Comparison of ENCODE assay signal across 18 mouse cellular contexts in genomic region chrX:135837896-135838295, GRCm38 (mm10). TPM values are rescaled to one million over a fixed set of nuclear protein-coding genes. Genes with fewer than 3 reads are reported as not detected.
DNase-seq lines count a peak whose midpoint lies in the region; ATAC-seq and TF ChIP-seq lines count a peak whose summit lies in the region.
"Had no signal": no experiment of that assay in that cellular context is flagged by ENCODE, and none has a peak within 500 bp of the region (broad histone marks: within the 10 kb centered on the region; RNA-seq: fewer than 3 reads in every experiment).

No protein-coding gene starts in this region.

- H3K36me3 ChIP-seq in hindbrain, embryonic 13.5 days = peaks cover 12% of the 10 kb centered on the region
- H3K36me3 ChIP-seq in hindbrain, embryonic 11.5 days (ENCODE audit: control insufficient read depth, insufficient read depth, low read length) = no peaks in the 10 kb centered on the region
- H3K36me3 ChIP-seq in hindbrain, embryonic 14.5 days (replicated peaks; ENCODE audit: control insufficient read depth, insufficient read depth) = peaks cover 10% of the 10 kb centered on the region
- no peaks in the 10 kb centered on the region for H3K36me3 ChIP-seq in midbrain, postnatal 0 days (ENCODE audit: insufficient read depth, low read length)

- H3K9ac ChIP-seq in hindbrain, embryonic 13.5 days = no peak overlapping the region
- no peak overlapping the region for H3K9ac ChIP-seq in hindbrain, embryonic 11.5 days (ENCODE audit: low read depth, low read length)
- no peak overlapping the region for H3K9ac ChIP-seq in hindbrain, embryonic 14.5 days
- no peak overlapping the region for H3K9ac ChIP-seq in midbrain, postnatal 0 days (replicated peaks; ENCODE audit: low read length, poor library complexity, severe bottlenecking)
- H3K9ac ChIP-seq: embryonic facial prominence, embryonic 12.5 days had no signal

- H3K4me1 ChIP-seq in hindbrain, embryonic 13.5 days (replicated peaks) = 0 out of 2 replicates have a peak, but pooled peaks cover 6% of the 10 kb centered on the region
- no peaks in the 10 kb centered on the region for H3K4me1 ChIP-seq in hindbrain, embryonic 11.5 days (replicated peaks; ENCODE audit: control insufficient read depth, insufficient read depth, low read length)
- H3K4me1 ChIP-seq in hindbrain, embryonic 14.5 days (replicated peaks; ENCODE audit: control insufficient read depth, insufficient read depth, low read length) = no peaks in the 10 kb centered on the region
- H3K4me1 ChIP-seq in midbrain, postnatal 0 days (ENCODE audit: insufficient read depth, low read length) = no peaks in the 10 kb centered on the region
- H3K4me1 ChIP-seq: embryonic facial prominence, embryonic 12.5 days had no signal

- 76% methylated on average over 2 of the region's 2 CpGs for WGBS in hindbrain, embryonic 13.5 days
- WGBS in hindbrain, embryonic 11.5 days = 84% methylated on average over 2 of the region's 2 CpGs
- 77% methylated on average over 2 of the region's 2 CpGs for WGBS in hindbrain, embryonic 14.5 days
- WGBS in midbrain, postnatal 0 days = 63% methylated on average over 2 of the region's 2 CpGs

- no peak for ATAC-seq in hindbrain, embryonic 13.5 days (ENCODE audit: low FRiP score)
- ATAC-seq in hindbrain, embryonic 11.5 days (ENCODE audit: low FRiP score) = no peak
- no peak for ATAC-seq in hindbrain, embryonic 14.5 days (ENCODE audit: low FRiP score)
- ATAC-seq in midbrain, postnatal 0 days (ENCODE audit: low FRiP score) = 0 out of 2 replicates have a peak, but pooled peaks have one; percentile 3

- H3K9me3 ChIP-seq in hindbrain, embryonic 13.5 days = no peaks in the 10 kb centered on the region
- H3K9me3 ChIP-seq in hindbrain, embryonic 11.5 days (ENCODE audit: control insufficient read depth, low read length) = no peaks in the 10 kb centered on the region
- H3K9me3 ChIP-seq in hindbrain, embryonic 14.5 days (ENCODE audit: control insufficient read depth, low read length) = no peaks in the 10 kb centered on the region
- H3K9me3 ChIP-seq in midbrain, postnatal 0 days (ENCODE audit: low read length) = no peaks in the 10 kb centered on the region
- H3K9me3 ChIP-seq: embryonic facial prominence, embryonic 12.5 days had no signal

- DNase-seq in cerebellum, postnatal 14 days = peak; percentile 10 to 19
- DNase-seq in cerebellum, postnatal 4 days (ENCODE audit: low spot score in 2 of 2) = no peak
- DNase-seq in hindbrain, embryonic 11.5 days (ENCODE audit: low spot score) = no peak
- DNase-seq in hindbrain, embryonic 14.5 days (ENCODE audit: low spot score) = no peak
- peak; percentile 3 for DNase-seq in midbrain, postnatal 0 days (ENCODE audit: low spot score)
- DNase-seq in spleen, adult 12 weeks (ENCODE audit: low spot score) = no peak
- DNase-seq: B cell, adult 2 months; gastrocnemius, postnatal 14 days; heart, postnatal 4 days; kidney, adult 11 months; kidney, postnatal 25 days; liver; lung, adult 18-20 months; lung, postnatal 4 days; thymus, postnatal 36 days had no signal

- no peak for TF ChIP-seq CTCF in midbrain, postnatal 0 days (IDR thresholded peaks at IDR 0.05)

- H3K27ac ChIP-seq in hindbrain, embryonic 13.5 days = peak overlapping the region; percentile 78; the same call in 1 of the 2 replicates
- no peak overlapping the region for H3K27ac ChIP-seq in hindbrain, embryonic 11.5 days (ENCODE audit: low read depth, low read length)
- peak overlapping the region; percentile 72 for H3K27ac ChIP-seq in hindbrain, embryonic 14.5 days
- peak overlapping the region; percentile 77 for H3K27ac ChIP-seq in midbrain, postnatal 0 days (ENCODE audit: low read depth, low read length)
- H3K27ac ChIP-seq: embryonic facial prominence, embryonic 12.5 days had no signal

- peak overlapping the region; percentile 58; the same call in 1 of the 2 replicates for H3K4me2 ChIP-seq in hindbrain, embryonic 13.5 days
- no peak overlapping the region for H3K4me2 ChIP-seq in hindbrain, embryonic 11.5 days (replicated peaks; ENCODE audit: low read depth, low read length)
- peak overlapping the region; percentile 56 for H3K4me2 ChIP-seq in hindbrain, embryonic 14.5 days (replicated peaks)
- peak overlapping the region; percentile 24; the same call in 1 of the 2 replicates for H3K4me2 ChIP-seq in midbrain, postnatal 0 days (ENCODE audit: low read depth, low read length, poor library complexity, severe bottlenecking)

- 0 out of 2 replicates have a peak overlapping the region, but pooled peaks have one; percentile 58 for H3K4me3 ChIP-seq in hindbrain, embryonic 13.5 days
- H3K4me3 ChIP-seq in hindbrain, embryonic 11.5 days (ENCODE audit: low read depth, low read length) = no peak overlapping the region
- no peak overlapping the region for H3K4me3 ChIP-seq in hindbrain, embryonic 14.5 days (replicated peaks; ENCODE audit: low read length)
- peak overlapping the region; percentile 48; the same call in 1 of the 2 replicates for H3K4me3 ChIP-seq in midbrain, postnatal 0 days (ENCODE audit: low read depth, low read length)

- no peaks in the 10 kb centered on the region for H3K27me3 ChIP-seq in hindbrain, embryonic 13.5 days
- no peaks in the 10 kb centered on the region for H3K27me3 ChIP-seq in hindbrain, embryonic 11.5 days (ENCODE audit: control insufficient read depth, insufficient read depth, low read length)
- no peaks in the 10 kb centered on the region for H3K27me3 ChIP-seq in hindbrain, embryonic 14.5 days (ENCODE audit: control insufficient read depth, insufficient read depth, low read length)
- H3K27me3 ChIP-seq in midbrain, postnatal 0 days (ENCODE audit: insufficient read depth, low read length) = no peaks in the 10 kb centered on the region
- H3K27me3 ChIP-seq: embryonic facial prominence, embryonic 12.5 days had no signal

RNA-seq across cellular contexts. Expression of gene Gprasp2, which starts 0.9 kb away (rescaled TPM):
- polyA plus RNA-seq in hindbrain, embryonic 13.5 days (2015; fragmentation: Nextera tagmentation; extraction: Ambion mirVana) = 145 and 151 TPM in 2 replicates
- polyA plus RNA-seq in hindbrain, embryonic 11.5 days (2014; fragmentation: Nextera tagmentation; extraction: Ambion mirVana) = 32.9 and 42.6 TPM in 2 replicates
- polyA plus RNA-seq in hindbrain, embryonic 14.5 days (2014; fragmentation: Nextera tagmentation; extraction: Ambion mirVana) = 182 and 225 TPM in 2 replicates
- total RNA-seq in midbrain, postnatal 0 days (2014; rRNA removed) = 198 and 252 TPM in 2 replicates
- polyA plus RNA-seq in midbrain, postnatal 0 days (2015; fragmentation: Nextera tagmentation; extraction: Ambion mirVana) = 285 and 291 TPM in 2 replicates
- total RNA-seq: monocyte, adult 5-6 weeks had no signal

RNA-seq across cellular contexts. Expression of gene Bhlhb9, which starts 40.5 kb away (rescaled TPM):
- polyA plus RNA-seq in hindbrain, embryonic 13.5 days (2015; fragmentation: Nextera tagmentation; extraction: Ambion mirVana) = 107 and 112 TPM in 2 replicates
- 72.1 and 73.3 TPM in 2 replicates for polyA plus RNA-seq in hindbrain, embryonic 11.5 days (2014; fragmentation: Nextera tagmentation; extraction: Ambion mirVana)
- 116 and 121 TPM in 2 replicates for polyA plus RNA-seq in hindbrain, embryonic 14.5 days (2014; fragmentation: Nextera tagmentation; extraction: Ambion mirVana)
- 69.9 and 80.2 TPM in 2 replicates for total RNA-seq in midbrain, postnatal 0 days (2014; rRNA removed)
- 106 and 109 TPM in 2 replicates for polyA plus RNA-seq in midbrain, postnatal 0 days (2015; fragmentation: Nextera tagmentation; extraction: Ambion mirVana)

Comparison
In these comparisons a context has a peak if more than half of its experiments do, and no peak if none do; other contexts are left out.
1. DNase-seq: peak in cerebellum, postnatal 14 days (2 of 2) and midbrain, postnatal 0 days (single experiment); none in cerebellum, postnatal 4 days (0 of 2), hindbrain, embryonic 11.5 days (single experiment), hindbrain, embryonic 14.5 days (single experiment) and spleen, adult 12 weeks (single experiment).
2. H3K4me3 ChIP-seq: peak in hindbrain, embryonic 13.5 days (single experiment) and midbrain, postnatal 0 days (single experiment); none in hindbrain, embryonic 11.5 days (single experiment) and hindbrain, embryonic 14.5 days (single experiment).